Mouse (Mus musculus) c-Kit-negative CD71-positive TER-119-positive erythroid progenitor cells, embryonic 14.5 days (primary cell): ENCODE measurements around the gene Igf2r.

ENCODE experiments used
- DNase-seq: peaks from one replicate; pipeline ENCODE4 v3.0.0-alpha.2; 2013; ENCODE audit warnings: low read depth, low spot score

Gene Igf2r

DNA sequence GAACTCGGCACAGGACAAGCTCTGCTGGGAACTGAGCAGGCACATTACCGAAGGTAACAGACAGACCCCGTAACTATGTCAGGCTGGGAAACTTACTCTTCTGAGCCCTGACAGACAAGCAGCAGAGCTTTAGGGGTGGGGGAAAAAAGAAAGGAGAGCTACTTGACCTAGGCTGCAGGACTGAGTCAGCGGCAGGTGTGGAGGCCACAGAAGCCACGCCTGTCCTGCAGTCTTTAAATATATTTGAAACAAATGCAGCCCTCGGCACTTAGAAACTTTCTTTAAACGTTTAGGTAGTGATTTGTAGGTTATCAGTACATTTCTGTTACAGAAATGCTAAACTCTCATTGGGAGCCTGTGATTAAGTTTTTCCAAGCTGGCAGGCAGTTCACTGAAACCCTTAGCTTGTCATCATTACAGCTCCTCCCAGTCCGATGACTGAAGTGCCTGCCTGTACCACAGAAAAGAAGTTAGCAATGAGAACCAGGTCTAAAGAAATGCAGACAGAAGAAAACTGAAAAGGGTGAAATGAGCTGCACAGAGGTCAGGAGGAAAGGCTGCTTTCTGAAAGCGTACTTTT, 18.8 kb downstream of the Igf2r start:
- no peak for DNase-seq

DNA sequence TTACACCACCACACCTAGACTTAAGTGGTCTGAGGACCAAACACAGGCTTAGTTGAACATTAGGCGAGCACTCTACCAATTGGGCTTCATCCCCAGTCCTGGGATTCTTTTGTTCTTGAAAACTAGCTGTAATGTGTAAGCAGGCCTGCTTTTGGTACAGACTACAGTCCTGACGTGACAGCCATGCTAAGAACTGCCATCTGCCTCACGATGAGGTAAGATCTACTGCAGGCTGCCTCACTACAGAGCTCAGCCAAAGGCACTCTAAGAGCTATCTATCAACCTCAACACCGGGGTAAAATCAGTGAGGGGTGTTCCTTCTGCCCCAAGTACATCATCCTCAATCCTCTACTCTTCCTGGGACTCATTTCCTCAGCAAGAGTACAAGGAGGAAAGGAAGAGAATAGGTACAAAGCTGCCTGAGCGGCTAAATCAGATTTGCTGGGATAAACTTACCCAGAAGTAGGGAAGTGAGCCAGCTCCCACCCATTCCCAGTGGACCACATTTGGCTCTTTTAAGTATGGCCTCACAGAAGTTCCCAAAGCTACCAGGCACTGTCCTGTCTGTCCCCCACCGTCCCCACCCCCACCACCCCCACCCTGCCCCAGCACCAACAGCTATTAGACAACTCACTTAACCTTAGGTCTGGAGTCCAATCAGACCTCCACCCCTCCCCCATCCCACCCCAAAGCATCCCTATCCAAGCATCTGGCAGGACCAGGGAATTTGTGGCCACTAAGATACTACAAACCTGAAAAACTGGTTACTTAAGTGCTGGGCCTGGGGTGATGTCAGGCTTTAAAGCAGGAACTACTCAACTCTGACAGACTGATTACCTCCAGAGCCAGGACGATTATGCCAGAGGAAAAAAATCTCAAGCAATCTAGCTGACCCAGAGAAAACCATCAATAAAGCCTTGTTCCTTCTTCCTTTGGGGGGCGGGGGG, 19.8 kb downstream of the Igf2r start:
- DNase-seq, result no peak

DNA sequence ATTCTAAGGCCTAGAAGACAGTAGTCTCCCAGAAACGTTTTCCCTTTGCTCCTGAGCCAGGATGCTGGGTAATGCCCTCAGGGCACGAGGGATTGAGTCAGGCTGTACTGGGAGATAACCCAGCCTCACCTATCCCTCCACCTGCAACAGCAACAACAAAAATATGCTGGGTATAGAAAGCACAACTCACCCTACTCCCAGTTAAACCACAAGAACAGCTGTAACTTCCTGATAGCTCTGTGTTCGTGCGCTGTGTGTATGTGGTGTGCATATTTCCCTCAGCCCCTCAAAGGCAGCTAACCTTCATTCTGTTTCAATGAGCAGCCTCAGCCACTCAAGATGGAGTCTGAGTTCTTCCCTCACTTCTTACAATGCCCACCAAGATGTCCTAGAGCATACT, 23.7 kb downstream of the Igf2r start:
- no peak for DNase-seq

DNA sequence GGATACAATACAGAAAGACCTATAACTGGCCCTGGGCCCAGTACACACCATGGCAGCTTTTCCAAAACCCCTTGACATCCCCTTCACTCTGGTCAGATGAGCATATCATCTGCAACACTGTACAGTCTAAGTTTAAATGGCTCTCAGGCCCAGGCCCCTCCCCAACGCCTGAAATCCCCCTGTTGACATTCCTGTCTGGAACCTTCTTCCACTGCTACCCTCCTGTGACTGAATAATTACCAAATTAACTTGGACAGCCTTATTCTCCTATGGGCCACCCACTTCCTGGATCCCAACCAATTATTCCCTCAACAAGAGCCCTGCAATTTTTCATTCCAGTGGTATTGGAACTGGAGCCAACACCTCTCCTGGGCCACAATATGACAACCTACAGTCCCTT, 25.4 kb downstream of the Igf2r start:
- no peak for DNase-seq

DNA sequence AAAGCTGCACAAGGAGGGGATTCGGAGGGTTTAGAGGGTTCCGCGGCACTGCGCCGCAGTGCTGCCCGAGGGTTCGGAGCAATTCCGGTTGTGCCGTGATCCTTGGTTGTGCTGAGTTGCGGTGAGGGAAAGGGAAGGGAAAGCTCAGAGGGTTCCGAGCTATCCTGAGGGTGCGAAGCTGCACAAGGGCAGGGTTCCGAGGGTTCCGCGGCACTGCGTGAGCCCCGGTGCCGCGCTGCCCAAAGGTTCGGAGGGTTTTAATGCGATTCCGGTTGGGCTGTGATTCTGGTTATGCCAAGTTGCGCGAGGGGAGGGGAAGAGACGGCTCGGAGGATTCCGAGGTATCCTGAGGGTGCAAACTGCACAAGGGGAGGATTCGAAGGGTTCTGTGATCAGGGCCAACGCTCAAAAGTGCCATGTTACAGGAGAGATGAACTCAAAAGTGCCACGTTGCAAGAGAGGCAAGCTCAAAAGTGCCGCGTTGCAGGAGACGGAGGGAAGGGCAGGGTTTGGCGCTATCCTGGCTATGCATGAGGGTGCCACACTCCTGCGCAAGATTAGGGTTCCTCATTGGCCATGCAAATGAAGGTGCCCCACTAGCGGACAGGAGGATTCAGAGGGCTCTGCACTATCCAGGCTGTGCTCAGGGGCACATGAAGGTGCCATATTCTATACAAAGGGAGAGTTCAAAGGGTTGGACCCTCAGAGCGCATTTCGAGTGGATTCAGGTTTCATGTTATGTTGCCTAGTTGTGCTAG, 27.1 kb downstream of the Igf2r start:
- no peak for DNase-seq

DNA sequence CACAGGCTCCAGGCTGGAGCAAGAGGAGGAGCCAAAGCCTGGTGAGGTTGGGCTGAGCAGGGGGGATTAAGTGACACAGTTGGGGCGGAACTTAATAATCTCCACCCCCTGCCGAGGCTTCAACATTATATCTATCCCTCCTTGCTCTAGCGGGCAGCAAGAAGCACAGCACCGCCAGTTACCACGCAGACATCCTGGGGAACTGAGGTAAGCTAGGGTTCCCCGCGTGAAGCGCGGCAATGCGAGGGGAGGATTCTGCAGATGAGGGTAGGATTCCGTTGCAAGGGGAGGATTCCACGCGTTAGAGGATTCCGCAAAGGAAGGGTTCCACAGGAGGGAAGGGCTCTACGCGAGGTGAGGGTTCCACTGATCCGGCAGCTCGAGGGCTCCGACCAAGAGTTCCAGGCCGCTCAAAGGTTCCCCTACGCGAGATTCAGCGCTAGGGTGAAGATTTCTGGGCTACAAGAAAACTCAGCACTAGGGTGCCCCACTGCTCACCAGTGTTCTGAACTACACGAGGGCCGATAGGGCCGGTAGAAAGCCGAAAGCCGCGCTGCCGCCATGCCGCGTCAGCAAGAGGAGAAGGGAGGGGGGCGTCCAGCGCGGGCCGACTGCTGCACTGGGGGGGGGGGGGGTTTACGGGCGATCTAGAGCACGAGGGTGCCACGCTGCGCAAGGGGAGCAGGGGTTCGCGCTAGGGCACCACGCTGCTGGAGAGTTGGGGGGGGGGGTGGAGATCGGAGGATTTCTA, 28.1 kb downstream of the Igf2r start:
- DNase-seq, result no peak

DNA sequence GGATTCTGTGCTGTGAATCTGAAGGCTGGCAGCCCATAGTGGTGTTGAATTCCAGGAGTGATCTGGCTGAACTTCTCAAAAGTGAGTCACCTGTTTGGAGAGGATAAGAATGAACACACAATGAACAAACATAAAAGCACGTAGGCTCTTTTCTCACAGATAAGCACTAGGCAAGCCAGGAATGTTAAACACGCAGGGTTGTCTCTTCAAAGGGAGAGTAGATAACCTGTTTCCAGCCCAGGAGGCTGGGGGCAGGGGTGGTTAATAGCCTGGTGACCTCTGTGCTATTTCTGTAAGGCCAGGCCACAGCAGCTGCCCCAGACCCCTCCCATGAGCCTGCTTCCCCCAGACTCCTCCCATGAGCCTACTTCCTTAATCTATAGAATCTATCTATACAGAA, 29.1 kb downstream of the Igf2r start:
- DNase-seq, result no peak

DNA sequence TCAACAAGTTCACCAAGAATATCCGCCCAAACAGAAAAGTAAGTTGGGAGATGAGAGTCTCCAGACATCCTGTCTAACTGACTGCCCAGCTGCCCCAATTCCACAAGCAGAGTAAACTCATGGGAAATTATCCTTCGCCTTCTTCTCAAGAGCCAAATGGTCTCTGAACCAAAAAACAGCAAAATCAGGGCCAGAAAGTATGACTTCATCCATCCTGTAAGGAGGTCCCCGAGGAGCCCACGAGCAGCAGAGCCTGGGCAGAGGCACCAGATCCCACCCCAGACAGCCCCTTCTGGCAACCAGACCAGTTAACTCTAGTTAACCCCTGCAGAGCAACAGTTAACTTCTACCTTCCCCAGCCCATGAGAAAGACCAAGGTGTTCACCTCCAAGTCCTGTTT, 29.9 kb downstream of the Igf2r start:
- DNase-seq, result no peak

DNA sequence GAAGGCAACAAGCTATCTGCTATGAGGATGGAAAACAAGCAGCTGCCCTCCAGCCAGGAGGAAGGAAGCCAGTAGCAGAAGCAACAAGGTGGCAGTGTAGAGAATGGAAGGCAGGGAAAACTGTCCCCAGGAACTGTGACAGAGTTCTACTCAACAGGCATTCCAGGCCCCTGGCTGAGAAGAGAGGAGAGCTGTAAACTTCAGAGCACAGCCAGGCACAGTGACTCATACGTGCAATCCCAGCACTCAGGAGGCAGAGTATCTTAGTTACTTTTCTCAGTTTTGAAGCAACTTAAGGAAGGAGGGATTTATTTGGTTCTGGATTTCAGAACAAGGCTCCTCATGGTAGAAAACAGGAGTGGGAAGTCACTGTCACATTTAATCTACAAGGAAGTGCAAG, 31.5 kb downstream of the Igf2r start:
- DNase-seq, result no peak

DNA sequence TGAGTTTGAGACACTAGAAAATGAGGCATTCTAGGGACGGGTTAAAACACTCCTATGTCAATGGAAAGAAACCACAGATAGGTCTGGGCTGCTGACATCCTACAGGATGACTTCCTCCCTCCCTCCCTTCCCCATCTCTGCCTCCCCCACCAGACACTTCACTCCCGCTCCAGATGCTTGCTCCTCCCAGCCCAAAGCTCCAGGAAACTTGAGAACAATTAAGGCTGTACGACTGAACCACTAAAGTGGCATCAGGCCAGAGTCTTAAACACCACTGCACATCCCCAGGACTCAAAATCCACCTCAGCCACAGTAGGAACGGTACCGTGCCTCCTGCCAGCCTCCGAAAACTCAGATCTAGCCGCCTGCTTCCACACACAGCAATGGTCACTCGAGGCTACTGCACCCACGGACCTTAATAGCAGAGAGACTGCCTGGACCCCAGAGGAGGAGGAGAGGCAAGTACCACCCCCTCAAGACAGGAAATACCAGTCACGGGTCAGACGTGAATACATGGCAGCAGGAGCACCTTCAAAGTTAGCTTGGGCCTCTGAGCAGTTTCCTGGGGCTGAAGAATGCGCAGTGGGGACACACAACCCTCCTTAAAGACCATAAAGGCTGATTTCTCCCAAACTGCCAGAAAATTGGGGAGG, 35.1 kb downstream of the Igf2r start:
- DNase-seq, result no peak

DNA sequence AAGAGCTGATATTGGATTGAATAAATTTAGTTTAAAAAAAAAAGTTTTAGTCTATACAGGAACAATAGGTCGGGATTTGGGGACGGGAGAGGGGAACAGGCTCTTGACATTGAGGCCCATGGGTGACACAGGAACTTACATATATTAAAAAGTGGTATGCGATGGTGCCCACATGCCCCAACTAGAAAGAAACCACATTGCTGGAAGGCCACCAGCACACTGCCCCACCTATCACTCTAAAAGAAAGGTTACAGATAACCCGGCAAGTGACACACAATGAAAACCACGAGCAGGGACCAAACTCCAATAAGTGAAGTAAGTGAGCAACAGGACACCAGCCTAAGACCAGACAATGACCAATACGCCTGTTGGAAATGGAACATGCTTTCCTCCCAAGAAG, 36.3 kb downstream of the Igf2r start:
- no peak for DNase-seq

DNA sequence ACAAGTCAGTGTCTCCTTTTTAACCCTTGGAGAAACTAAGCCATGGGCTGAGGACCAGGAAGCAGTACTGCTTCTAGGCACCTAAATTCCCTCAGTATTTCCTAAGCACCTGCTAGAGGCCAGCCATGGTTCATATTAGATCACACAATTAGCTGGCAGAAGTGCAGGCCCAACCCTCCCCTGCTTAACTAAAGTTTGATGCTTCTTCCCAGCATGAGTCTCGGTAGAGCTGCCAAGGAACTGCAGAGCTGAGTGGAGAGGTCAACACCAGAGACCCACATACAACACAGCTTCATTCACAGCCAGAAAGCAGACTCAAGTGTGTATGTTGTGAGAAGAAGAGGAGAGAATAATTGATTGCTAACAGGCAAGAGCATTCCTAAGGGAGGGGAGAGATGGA, 40.9 kb downstream of the Igf2r start:
- no peak for DNase-seq

DNA sequence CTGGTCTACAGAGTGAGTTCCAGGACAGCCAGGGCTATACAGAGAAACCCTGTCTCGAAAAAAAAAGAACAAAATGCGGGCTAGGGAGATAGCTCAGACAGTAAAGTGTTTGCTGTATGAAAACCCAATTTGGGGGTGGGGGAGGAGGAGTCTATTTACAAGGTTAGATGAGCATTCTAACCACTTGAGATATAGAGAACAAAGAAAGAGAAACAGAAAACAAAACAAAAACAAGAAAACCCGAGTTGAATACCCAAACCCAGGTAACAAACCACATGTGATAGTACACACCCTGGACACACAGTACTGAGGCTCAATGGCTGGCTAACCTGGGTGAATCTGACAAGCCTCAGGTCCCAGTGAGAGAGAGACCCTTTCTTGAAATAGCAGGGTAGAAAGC, 41.7 kb downstream of the Igf2r start:
- DNase-seq, result no peak

DNA sequence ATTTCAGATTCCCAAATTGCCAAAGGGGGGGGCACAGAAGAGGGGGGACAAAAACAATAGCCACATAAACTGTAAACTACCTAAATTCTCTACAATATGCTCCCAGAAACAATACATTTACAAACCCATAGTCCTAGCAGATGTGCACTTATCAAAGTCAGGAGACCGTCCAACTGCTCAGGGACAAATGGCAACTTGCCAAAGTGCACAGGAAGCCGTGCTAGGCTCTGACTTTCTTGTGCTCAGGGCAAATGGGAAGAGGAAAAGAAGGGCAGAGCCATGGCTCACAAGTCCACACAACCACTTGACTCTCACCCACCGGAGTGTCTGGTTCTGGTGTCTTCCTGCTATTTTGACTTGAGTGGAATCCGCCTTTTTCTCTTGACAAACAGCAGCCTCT, 43.6 kb downstream of the Igf2r start:
- DNase-seq, result no peak

DNA sequence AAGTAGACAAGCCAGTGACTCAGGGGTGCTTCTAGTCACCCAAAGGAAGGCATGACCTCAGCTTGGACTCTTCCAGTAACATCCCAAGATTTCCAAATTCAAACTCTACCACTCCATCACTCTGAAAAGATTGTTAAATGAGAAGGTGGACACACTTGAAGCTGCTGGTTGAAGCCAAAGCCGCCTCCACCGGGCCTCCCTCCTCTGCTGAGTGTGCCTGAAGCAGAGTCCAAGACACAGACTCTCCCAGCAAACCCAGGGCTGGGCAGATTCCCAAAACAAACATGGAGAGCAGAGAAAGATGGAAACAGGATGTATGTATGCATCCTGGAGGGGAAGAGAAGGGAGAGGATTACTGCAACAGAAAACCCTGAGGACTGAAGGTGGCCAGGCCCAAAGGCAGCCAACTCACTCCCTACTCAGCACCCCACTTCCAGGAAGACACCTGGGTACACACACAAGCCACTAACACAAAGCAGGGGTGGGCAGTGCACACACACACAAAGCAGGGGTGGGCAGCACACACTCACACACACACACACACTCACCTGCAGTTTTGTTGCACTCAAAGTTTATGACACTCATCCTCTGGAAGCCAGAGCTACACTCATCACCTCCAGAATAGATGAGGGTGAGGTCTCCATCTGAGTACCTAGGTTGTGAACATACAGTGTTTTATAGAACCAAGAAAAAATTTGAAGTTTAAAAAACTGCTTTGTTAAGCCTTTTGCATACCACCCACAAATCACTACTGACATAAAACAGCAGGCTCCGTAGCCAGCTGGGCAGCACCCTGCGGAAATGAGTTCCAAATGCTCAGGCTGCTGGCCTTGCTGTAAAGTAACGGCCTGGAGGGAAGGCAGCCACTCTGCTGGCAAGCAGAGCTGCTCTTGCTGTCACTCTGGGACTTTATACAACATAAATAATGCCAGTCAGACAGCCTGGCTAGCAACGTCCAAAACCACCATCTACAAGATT, 44.4 kb downstream of the Igf2r start:
- DNase-seq, result no peak

DNA sequence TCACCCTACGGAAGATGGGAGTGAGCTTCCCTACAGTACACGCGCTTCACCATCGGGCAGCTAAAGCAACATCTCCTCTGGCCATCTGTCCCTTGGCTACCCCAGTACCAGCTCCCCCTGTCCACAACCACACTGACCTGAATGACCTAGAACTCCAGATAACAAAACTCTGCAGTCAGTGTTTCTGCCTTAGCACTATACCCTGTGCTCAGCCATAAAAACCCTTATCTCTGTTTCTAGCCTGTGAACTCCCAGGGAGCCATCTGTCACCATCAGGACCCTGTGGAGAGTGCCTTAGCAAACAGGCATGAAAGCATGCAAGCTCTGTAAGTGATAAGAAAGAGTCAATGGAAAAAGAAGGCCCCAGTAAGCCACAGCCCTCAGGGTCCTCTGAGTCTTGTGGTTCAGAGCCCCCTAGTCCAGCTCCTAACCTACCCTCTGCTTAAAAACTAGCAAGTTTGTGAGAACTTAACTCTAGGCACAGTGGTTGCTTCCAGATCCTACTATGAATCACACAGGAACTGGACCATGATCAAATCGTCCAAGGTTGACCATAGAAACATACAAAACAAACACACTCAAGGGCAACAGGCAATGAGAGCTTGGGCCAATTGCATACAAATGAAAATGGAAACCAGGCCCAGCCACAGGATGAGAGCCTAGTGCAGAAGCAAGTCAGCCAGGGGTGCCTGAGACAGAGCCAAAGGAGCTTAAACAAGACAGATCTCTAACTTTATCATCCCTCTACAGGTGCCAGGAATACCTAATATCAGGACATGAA, 45.3 kb downstream of the Igf2r start:
- no peak for DNase-seq

DNA sequence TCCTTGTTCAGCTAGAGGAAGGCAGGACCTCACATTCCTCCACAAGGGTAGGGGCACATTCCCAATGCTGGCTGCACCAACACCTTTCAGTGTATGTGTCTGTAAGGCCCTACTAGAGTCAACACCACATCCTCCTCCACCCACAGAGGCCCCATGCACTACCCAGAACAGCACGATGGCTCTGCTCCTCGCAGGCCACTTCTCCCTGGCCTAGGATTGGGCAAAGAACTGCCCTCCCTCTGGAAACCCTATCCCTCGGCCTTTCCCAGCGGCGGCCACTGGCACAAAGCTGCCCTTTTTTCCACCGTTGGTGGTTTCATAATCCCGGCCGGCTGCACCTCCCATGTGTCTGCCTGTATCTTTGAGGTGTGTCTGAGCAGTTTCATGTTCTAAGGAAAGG, 46.8 kb downstream of the Igf2r start:
- no peak for DNase-seq

DNA sequence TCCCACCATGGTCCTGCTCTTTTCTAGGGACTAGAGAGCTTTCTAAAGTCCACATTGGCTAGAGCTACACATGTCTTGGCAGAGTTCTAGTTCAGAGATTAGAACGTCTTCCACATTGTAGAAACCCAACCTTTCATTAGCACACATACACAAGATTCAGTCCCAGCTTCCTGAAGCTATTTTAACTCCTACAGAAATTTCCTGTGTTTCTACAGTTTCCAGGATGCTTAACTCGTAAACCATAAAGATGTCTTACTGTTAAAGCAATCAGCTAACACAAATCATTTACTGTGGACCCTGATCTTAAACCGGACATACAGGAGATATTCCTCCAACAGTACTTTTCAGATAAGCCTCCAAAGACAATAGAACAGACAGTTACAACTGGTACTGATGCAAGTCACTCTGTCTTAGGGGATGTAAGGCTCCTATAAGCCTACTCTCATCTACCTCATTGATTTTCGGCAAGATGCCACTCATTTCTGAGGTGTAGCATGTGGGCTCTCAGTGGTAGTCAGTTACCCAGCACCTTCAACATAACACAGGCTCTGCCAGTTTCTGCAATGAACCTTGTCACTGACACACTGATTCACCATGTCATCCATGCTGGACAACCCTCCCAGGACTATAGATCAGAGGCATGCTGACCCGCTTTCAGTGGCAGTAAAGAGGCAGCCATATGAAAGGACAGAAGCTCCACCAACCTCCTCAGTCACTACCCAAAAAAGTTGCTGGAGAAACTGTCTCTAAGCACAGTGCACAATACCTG, 48.2 kb downstream of the Igf2r start:
- no peak for DNase-seq

DNA sequence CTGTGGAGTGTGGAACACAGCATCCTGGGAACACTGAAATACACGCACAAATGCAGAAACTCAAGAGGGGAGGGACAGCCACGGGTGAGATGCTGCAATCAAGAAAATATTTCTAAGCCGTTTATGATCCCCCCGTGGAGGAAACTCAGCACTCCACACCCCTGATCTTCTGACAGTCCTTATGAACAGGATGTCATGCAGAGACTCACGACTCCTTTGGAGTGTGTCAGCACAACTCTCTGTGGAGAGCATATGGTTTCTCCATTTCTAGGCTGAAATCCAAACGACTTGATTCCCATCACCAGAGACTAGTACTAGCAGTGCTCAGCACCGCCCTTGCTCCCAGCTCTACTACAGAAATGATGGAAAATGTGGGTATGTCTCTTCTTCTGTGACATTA, 51.2 kb downstream of the Igf2r start:
- DNase-seq, result no peak
